Mouse (Mus musculus): ENCODE data around the gene Olfr1000. TPM values are rescaled to one million over a fixed set of nuclear protein-coding genes. Genes with fewer than 3 reads are reported as not detected.

Gene Olfr1000
- total RNA-seq (2023) = not detected in 4 replicates

GRCm38 (mm10) chr2:85611803-85612202 is at the start of gene Olfr1000:
Gene Olfr1000 (minus strand): TSS chr2:85611903.

DNA sequence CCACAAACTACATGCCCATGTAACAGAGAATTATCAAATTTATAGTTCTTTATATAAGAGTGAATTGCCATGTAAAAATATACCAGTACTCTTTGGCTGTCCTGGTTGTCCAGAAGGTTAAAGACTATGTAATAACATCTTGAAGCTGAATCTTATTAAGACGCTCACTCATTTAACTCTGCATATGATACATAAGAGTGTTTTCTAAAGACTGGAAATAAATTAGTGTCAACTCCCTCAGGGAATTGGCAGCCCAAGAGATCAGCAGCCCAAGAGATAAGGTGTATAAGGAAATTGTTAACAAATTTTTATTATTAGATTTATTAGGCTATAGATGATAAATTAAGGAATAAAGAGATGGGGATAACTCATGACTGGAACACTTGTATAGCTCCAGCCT is 38.9 kb upstream of the Olfr1000 start, which contains the start of gene Olfr1002:
Gene Olfr1002 (minus strand): TSS at position 101 of the 400 bp plus-strand sequence.

DNA sequence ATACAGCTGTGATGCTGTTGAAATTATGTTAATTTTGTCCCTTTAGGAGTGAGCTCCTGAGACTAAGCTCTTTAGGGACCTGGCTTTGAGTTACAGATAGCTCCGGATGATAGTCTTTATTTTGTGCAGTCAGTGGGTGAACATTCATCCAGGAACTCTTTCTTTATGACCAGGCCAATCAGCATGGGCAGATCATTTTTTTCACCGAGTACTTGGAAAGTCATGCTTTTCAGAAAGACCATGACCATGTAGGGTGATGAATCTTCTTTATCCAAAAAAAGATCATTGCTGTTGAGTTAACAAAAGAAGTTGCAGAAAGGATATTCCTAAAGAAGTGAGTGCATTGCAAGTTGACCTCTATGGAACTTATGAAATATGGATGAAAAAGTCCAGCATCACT is 23.1 kb downstream of the Olfr1000 start, which contains the start of gene Olfr998:
Gene Olfr998 (plus strand): TSS at position 301 of the 400 bp plus-strand sequence.

GRCm38 (mm10) chr2:85578915-85579314 is 32.8 kb downstream of the Olfr1000 start, which contains the start of gene Olfr996:
Gene Olfr996 (plus strand): TSS chr2:85579215.

Other genes with a start within 250 kb of the Olfr1000 start
- not detected in 4 replicates for gene Olfr988, start 248.7 kb downstream of the Olfr1000 start, total RNA-seq (2023)
- not detected in 4 replicates for gene Olfr992, start 202.4 kb downstream of the Olfr1000 start, total RNA-seq (2023)
- not detected in 4 replicates for gene Olfr993, start 197.0 kb downstream of the Olfr1000 start, total RNA-seq (2023)
- not detected in 4 replicates for gene Olfr994, start 175.5 kb downstream of the Olfr1000 start, total RNA-seq (2023)
- gene Olfr995, start 168.3 kb downstream of the Olfr1000 start, total RNA-seq (2023) = not detected in 4 replicates
- gene 4833423E24Rik, start 92.9 kb downstream of the Olfr1000 start, total RNA-seq (2023) = not detected in 4 replicates
- gene Olfr996, start 32.7 kb downstream of the Olfr1000 start, total RNA-seq (2023) = not detected in 4 replicates
- gene Olfr998, start 23.0 kb downstream of the Olfr1000 start, total RNA-seq (2023) = not detected in 4 replicates
- gene Olfr1002, start 38.8 kb upstream of the Olfr1000 start, total RNA-seq (2023) = not detected in 4 replicates
- not detected in 4 replicates for gene Olfr154, start 52.6 kb upstream of the Olfr1000 start, total RNA-seq (2023)
- not detected in 4 replicates for gene Olfr1006, start 66.9 kb upstream of the Olfr1000 start, total RNA-seq (2023)
- gene Olfr1008, start 77.5 kb upstream of the Olfr1000 start, total RNA-seq (2023) = not detected in 4 replicates
- gene Olfr1009, start 103.5 kb upstream of the Olfr1000 start, total RNA-seq (2023) = not detected in 4 replicates
- not detected in 4 replicates for gene Olfr1012, start 150.9 kb upstream of the Olfr1000 start, total RNA-seq (2023)
- not detected in 4 replicates for gene Olfr1013, start 155.2 kb upstream of the Olfr1000 start, total RNA-seq (2023)
- gene Olfr1014, start 160.8 kb upstream of the Olfr1000 start, total RNA-seq (2023) = not detected in 4 replicates
- not detected in 4 replicates for gene Olfr1015, start 170.1 kb upstream of the Olfr1000 start, total RNA-seq (2023)
- gene Olfr1016, start 190.6 kb upstream of the Olfr1000 start, total RNA-seq (2023) = not detected in 4 replicates
- not detected in 4 replicates for gene Olfr1018, start 206.6 kb upstream of the Olfr1000 start, total RNA-seq (2023)
- gene Olfr1019, start 233.6 kb upstream of the Olfr1000 start, total RNA-seq (2023) = not detected in 4 replicates
- not detected in 4 replicates for gene Olfr1020, start 235.1 kb upstream of the Olfr1000 start, total RNA-seq (2023)

Measured in B cell, adult 62 days (primary cell).